Mouse (Mus musculus) forebrain, postnatal 0 days (tissue): ENCODE measurements around the gene Insig1. TPM values are rescaled to one million over a fixed set of nuclear protein-coding genes. Genes with fewer than 3 reads are reported as not detected.

ENCODE experiments used
- ATAC-seq: fragments of 200-750 bp; cut with Nextera tagmentation; 2 replicates; pipeline ENCODE4 v1.8.0; 2017; ENCODE audit warnings: mild to moderate bottlenecking, moderate library complexity
- DNase-seq: peaks from one replicate; pipeline ENCODE4 v3.0.0-alpha.2; 2015
- H3K27ac ChIP-seq: fragments of 300-500 bp; sonication (generic); 2 replicates; pipeline ENCODE4 v1.5.1; 2014; ENCODE audit warnings: low read depth, mild to moderate bottlenecking, antibody characterized with exemption, low read length, moderate library complexity, mixed read lengths
- H3K27me3 ChIP-seq: fragments of 300-500 bp; sonication (generic); 2 replicates; pipeline ENCODE4 v1.6.1; 2014; ENCODE audit warnings: mild to moderate bottlenecking, low read length, mixed read lengths; ENCODE audit not compliant: insufficient read depth
- H3K36me3 ChIP-seq: fragments of 300-500 bp; sonication (generic); 2 replicates; pipeline ENCODE4 v1.6.1; 2014; ENCODE audit warnings: mild to moderate bottlenecking, moderate library complexity; ENCODE audit not compliant: insufficient read depth
- H3K4me1 ChIP-seq: fragments of 300-500 bp; sonication (generic); 2 replicates; pipeline ENCODE4 v1.6.1; 2014; ENCODE audit warnings: antibody characterized with exemption; ENCODE audit not compliant: insufficient read depth
- H3K4me2 ChIP-seq: fragments of 300-500 bp; sonication (generic); 2 replicates; pipeline ENCODE4 v1.6.1; 2014; ENCODE audit warnings: low read depth, mild to moderate bottlenecking, moderate library complexity
- H3K4me3 ChIP-seq: fragments of 300-500 bp; sonication (generic); 2 replicates; pipeline ENCODE4 v1.5.1; 2014; ENCODE audit warnings: low read depth, low read length, mixed read lengths
- H3K9ac ChIP-seq: fragments of 300-500 bp; sonication (generic); 2 replicates; pipeline ENCODE4 v1.6.1; 2014; ENCODE audit warnings: mild to moderate bottlenecking
- H3K9me3 ChIP-seq: fragments of 300-500 bp; sonication (generic); 2 replicates; pipeline ENCODE4 v1.6.1; 2016; ENCODE audit warnings: low read length
- CTCF ChIP-seq: sonication (generic); IDR thresholded peaks from 2 replicates; pipeline ENCODE4 v1.5.1; 2016; ENCODE audit warnings: antibody characterized with exemption, control low read depth, low read depth
- WGBS: fragments of 180-500 bp; shearing (Covaris S2); extraction: QIAGEN DNeasy Blood & Tissue Kit; methylation state at CpG from one replicate; pipeline ENCODE4 v1.1.7; 2014; 5-methylcytosine and 5-hydroxymethylcytosine counted together
- polyA plus RNA-seq: library from polyadenylated mRNA; unstranded; fragments of >200 nt; fragmentation: Nextera tagmentation; extraction: Ambion mirVana; gene quantifications from 2 replicates; pipeline ENCODE4 v1.2.1, GENCODE M21; 2015
- total RNA-seq: library from RNA; depleted of rRNA; stranded (reverse); fragments of >200 nt; gene quantifications from 2 replicates; pipeline ENCODE4 v1.2.3, GENCODE M21; 2014

Gene Insig1
- total and polyA plus RNA-seq, 2 experiments from 2014 or later, result 101 to 127 TPM

DNA sequence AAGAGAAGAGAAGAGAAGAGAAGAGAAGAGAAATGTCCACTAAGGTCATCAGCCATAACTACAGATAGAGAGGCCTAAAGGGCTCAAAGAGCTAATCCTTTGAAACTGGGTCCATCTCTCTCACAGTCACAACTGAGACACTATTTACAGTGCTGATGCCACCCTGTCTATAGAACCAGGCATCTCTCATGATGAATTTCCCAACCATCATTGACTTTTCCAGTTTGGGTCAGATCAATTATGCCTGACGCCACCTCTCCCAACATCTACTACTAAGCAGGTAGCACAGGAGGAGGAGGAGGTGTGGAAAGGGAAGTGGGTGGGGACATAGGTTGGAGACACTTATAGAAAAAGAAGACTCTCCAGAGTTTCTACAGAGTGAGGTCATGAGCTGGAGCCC is 34.6 kb upstream of the Insig1 start:
- DNase-seq (no peak), ATAC-seq (no peak)
- Histone ChIP-seq H3K36me3 (no peaks in the 10 kb centered on the region), H3K9ac (no peak overlapping the region), H3K4me1 (no peaks in the 10 kb centered on the region), H3K4me2 (no peak overlapping the region), H3K4me3 (no peak overlapping the region), H3K9me3 (no peaks in the 10 kb centered on the region), H3K27me3 (no peaks in the 10 kb centered on the region), H3K27ac (no peak overlapping the region)
- TF ChIP-seq CTCF, result no peak
- 96% methylated on average over 1 of the region's 1 CpGs for WGBS

DNA sequence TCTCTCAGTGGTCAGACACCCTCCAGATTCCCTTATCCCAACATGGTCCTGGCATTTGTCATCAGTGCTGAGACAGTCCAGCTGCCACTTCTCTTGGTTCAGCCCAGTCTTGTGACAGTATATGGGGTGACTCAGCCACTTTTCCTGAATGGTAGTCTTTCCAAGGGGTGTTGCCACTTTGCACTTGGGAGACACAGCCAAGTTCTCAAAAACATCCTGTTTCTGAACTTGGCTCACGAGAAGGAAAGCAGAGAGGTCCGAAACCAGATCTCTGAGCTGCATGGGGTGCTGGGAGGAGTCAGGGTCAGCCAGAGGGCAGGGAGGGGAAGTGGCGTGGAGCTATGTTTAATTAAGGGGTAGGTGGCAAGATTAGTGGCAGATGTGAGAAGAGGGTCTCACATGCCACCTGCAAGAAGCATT is 34.0 kb upstream of the Insig1 start:
- TF ChIP-seq CTCF, result no peak
- no peak overlapping the region for H3K4me3 ChIP-seq
- H3K27ac ChIP-seq, result no peak overlapping the region
- H3K4me2 ChIP-seq, result no peak overlapping the region
- H3K27me3 ChIP-seq, result no peaks in the 10 kb centered on the region
- no peaks in the 10 kb centered on the region for H3K4me1 ChIP-seq
- no peaks in the 10 kb centered on the region for H3K36me3 ChIP-seq
- H3K9ac ChIP-seq, result no peak overlapping the region
- ATAC-seq, result no peak
- no peaks in the 10 kb centered on the region for H3K9me3 ChIP-seq
- 32% methylated on average over 3 of the region's 3 CpGs for WGBS
- DNase-seq, result no peak

DNA sequence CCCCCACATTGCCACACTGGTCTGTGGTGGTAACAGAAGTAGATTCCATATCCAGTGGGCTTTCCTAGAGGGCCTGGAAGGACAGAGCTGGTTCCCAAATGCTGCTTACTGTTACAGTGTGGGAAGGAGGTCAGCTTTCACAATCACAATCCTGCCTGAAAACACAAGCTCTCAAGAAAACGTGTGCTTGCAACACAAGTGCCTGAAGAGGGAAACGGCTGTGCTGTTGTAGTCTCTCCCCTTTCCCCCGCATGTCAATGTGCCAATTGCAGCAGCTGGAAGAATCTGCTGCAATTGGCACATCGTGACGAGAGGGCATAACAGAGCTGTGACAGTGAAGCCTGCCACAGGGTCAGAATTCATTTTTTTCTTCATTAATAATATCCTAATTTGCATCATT is 33.5 kb upstream of the Insig1 start:
- Histone ChIP-seq H3K27me3 (no peaks in the 10 kb centered on the region), H3K27ac (no peak overlapping the region), H3K4me3 (no peak overlapping the region), H3K9me3 (no peaks in the 10 kb centered on the region), H3K9ac (no peak overlapping the region), H3K4me1 (no peaks in the 10 kb centered on the region), H3K36me3 (no peaks in the 10 kb centered on the region), H3K4me2 (no peak overlapping the region)
- no peak for TF ChIP-seq CTCF
- WGBS, result 23% methylated on average over 5 of the region's 5 CpGs
- DNase-seq (peak; percentile 6), ATAC-seq (peak; percentile 42; the same call in 1 of the 2 replicates)

DNA sequence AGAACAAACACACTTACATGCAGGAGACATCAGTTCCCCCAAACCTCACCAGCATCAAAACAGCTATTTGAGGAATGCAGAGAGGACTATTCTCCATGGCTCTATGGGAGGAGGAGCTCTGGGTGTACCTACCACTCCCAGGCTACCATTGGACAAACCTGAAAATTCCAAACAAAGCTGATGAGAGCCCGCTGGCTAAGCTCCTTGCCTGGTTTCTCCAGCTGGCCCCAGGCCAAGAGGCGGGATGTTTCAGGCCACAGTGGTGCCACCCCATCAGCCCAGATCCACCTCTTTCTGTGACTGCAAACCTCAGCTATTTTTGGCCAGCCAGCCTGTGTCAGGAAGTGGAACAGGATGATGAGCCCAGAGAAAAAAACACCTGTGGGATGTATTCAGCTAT is 33.0 kb upstream of the Insig1 start:
- H3K27me3 ChIP-seq, result no peaks in the 10 kb centered on the region
- no peaks in the 10 kb centered on the region for H3K9me3 ChIP-seq
- WGBS, result 22% methylated on average over 2 of the region's 2 CpGs
- H3K4me2 ChIP-seq, result no peak overlapping the region
- no peak overlapping the region for H3K27ac ChIP-seq
- DNase-seq (peak; percentile 6), ATAC-seq (no peak; the same call in 1 of the 2 replicates)
- H3K4me3 ChIP-seq, result no peak overlapping the region
- TF ChIP-seq CTCF, result no peak
- H3K36me3 ChIP-seq, result no peaks in the 10 kb centered on the region
- H3K9ac ChIP-seq, result no peak overlapping the region
- H3K4me1 ChIP-seq, result no peaks in the 10 kb centered on the region

DNA sequence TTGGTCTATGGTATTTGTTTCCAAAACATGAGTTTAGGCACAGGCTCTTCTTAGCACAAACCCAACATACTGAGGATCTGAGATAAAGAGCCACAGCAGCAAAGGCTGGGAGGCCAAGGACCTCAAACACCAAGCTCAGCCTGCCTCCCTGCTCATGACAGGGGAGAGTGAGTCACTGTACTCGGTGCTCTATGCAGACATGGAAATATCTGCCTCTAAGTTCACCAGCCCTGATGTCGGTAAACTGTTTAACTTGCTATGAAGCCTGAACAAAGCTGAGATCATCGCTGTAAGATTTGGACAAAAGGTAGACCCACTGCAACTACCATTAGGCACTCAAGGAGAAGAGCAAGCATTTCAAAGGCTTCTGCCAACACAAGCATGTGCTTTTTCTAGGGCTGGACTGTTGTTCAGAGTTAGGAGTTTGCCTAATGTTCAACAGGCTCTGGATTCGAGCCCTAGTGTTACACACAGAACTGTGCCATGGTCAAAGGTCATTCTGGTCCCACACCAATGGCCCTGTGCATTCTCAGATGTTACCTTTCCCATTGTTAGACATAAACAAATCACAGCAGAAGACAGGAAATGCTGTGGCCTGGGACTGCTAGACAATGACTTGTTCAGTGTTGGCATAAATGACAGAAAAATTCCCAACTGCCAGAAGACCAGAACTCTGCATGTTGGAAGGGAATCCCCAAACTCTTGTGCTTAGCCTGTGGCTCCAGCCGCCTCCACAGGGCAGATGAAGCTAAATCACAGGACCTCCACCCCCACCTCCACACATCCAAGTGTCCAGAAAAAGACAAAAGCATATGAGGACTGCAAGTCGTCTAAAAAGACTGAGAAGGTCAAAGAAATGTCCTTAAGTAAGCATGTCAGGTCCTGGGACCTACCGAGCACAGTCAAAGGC is 31.2 kb upstream of the Insig1 start:
- no peak for TF ChIP-seq CTCF
- 83% methylated on average over 7 of the region's 7 CpGs for WGBS

DNA sequence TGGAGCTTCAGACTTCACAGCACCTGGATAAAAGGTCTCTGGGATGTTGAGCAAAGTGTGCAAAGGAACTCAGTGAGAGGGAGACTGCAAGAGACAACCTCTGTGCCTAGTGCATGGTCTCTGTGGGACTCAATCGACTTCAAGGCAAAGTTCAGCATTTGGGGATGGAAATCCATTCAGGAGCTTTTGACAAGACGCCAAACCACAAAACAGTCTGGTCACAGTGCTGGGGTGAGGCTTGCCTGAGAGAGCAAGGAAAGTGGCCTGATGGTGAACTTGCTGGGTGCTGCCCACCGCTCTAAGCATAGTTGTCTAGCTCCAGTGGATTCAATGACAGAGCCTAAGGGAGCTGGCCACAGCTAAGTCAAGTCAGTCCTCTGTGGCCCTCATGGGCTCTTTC is 30.4 kb upstream of the Insig1 start:
- no peak overlapping the region for H3K4me3 ChIP-seq
- no peak for TF ChIP-seq CTCF
- no peak for DNase-seq
- no peak overlapping the region for H3K27ac ChIP-seq
- no peaks in the 10 kb centered on the region for H3K36me3 ChIP-seq
- WGBS, result 88% methylated on average over 3 of the region's 3 CpGs
- no peak for ATAC-seq
- no peak overlapping the region for H3K9ac ChIP-seq
- no peak overlapping the region for H3K4me2 ChIP-seq
- H3K9me3 ChIP-seq, result 0 out of 2 replicates have a peak, but pooled peaks cover 3% of the 10 kb centered on the region
- H3K27me3 ChIP-seq, result no peaks in the 10 kb centered on the region
- H3K4me1 ChIP-seq, result no peaks in the 10 kb centered on the region

More for the DNA sequence above, 31.2 kb upstream of the Insig1 start:
- Histone ChIP-seq H3K9ac (no peak overlapping the region), H3K4me2 (no peak overlapping the region), H3K27ac (no peak overlapping the region), H3K4me1 (no peaks in the 10 kb centered on the region), H3K27me3 (no peaks in the 10 kb centered on the region), H3K36me3 (no peaks in the 10 kb centered on the region), H3K9me3 (0 out of 2 replicates have a peak, but pooled peaks cover 3% of the 10 kb centered on the region), H3K4me3 (no peak overlapping the region)
- DNase-seq (no peak), ATAC-seq (no peak)

DNA sequence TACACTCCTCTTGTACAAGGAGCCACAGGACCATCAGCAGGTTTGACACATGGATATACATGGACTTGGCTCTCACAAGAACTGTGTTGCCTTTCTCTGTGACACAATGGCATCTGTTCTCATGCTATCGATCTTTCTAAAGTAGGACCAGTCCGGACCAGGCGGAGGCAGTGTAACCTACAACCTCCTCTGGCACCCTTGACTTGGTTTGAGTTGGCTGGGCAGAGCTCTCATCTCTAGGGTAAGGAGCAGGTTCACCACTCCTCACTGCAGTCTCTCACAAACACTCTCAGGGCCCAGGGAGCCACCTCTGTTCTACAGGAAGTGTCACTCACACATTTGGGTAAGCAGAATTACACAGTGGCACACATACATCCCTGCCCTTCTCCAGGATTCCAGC is 29.1 kb upstream of the Insig1 start:
- no peaks in the 10 kb centered on the region for H3K4me1 ChIP-seq

More for the DNA sequence above, 29.1 kb upstream of the Insig1 start:
- Histone ChIP-seq H3K27ac (no peak overlapping the region), H3K9me3 (0 out of 2 replicates have a peak, but pooled peaks cover 3% of the 10 kb centered on the region), H3K9ac (no peak overlapping the region), H3K4me2 (no peak overlapping the region), H3K4me3 (no peak overlapping the region), H3K27me3 (no peaks in the 10 kb centered on the region), H3K36me3 (no peaks in the 10 kb centered on the region)
- DNase-seq (no peak), ATAC-seq (no peak)
- no peak for TF ChIP-seq CTCF
- WGBS, result 95% methylated on average over 3 of the region's 3 CpGs
